Mouse (Mus musculus) CH12.LX (cell line): ENCODE data around the gene Mid1. TPM values are rescaled to one million over a fixed set of nuclear protein-coding genes. Genes with fewer than 3 reads are reported as not detected.

Experiments used
- DNase-seq: peaks from one replicate; pipeline ENCODE4 v3.0.0-alpha.2; 2013; ENCODE audit errors: extremely low read depth
- H3K27ac ChIP-seq: 2 replicates; pipeline ENCODE4 v1.5.1; 2012; ENCODE audit warnings: low read depth, mild to moderate bottlenecking, control low read depth, moderate library complexity; ENCODE audit not compliant: insufficient read depth
- H3K27me3 ChIP-seq: replicated peaks from 2 replicates; pipeline ENCODE3; 2012; ENCODE audit warnings: inconsistent platforms
- H3K36me3 ChIP-seq, 2 experiments: replicated peaks in 1 of 2; 2 replicates each; pipeline versions ENCODE3 to v1.6.1; 2012; ENCODE audit warnings: inconsistent platforms in 1 of 2, low read length in 1 of 2, mild to moderate bottlenecking in 1 of 2, mixed read lengths in 1 of 2, moderate library complexity in 1 of 2; ENCODE audit not compliant: control insufficient read depth in 1 of 2, insufficient read depth in 1 of 2
- H3K4me1 ChIP-seq, 2 experiments: 2 replicates each; pipeline ENCODE4 v1.6.1; 2012; ENCODE audit warnings: inconsistent platforms in 1 of 2, moderate library complexity in 1 of 2; ENCODE audit not compliant: insufficient read depth in 2 of 2, control insufficient read depth in 1 of 2
- H3K4me2 ChIP-seq: 2 replicates; pipeline ENCODE4 v1.6.1; 2012; ENCODE audit warnings: low read depth, mild to moderate bottlenecking, control low read depth; ENCODE audit not compliant: poor library complexity, insufficient read depth, severe bottlenecking
- H3K4me3 ChIP-seq, 3 experiments: fragments of 150-350 bp in 1 of 3; sonication (generic) in 1 of 3; replicated peaks in 1 of 3; 2 replicates each; pipeline versions ENCODE3 to v1.5.1; 2011 to 2012; ENCODE audit warnings: low read depth in 2 of 3, low read length in 2 of 3, mild to moderate bottlenecking in 2 of 3, moderate library complexity in 2 of 3, control low read depth in 1 of 3, improper control_type of control experiment in 1 of 3, inconsistent platforms in 1 of 3, mixed read lengths in 1 of 3; ENCODE audit not compliant: poor library complexity in 1 of 3
- H3K79me2 ChIP-seq: replicated peaks from 2 replicates; pipeline ENCODE4 v1.6.1; 2012; ENCODE audit warnings: mild to moderate bottlenecking, moderate library complexity; ENCODE audit not compliant: control insufficient read depth, poor library complexity, insufficient read depth, severe bottlenecking; ENCODE audit errors: extremely low read depth
- H3K9ac ChIP-seq: 2 replicates; pipeline ENCODE4 v1.6.1; 2012; ENCODE audit warnings: low read depth, mild to moderate bottlenecking, control low read depth, moderate library complexity; ENCODE audit not compliant: insufficient read depth
- H3K9me3 ChIP-seq: replicated peaks from 2 replicates; pipeline ENCODE3; 2012; ENCODE audit warnings: low read length, inconsistent platforms, mixed read lengths
- BHLHE40 ChIP-seq: IDR thresholded peaks from 2 replicates; pipeline ENCODE4 v1.6.1; 2011; ENCODE audit warnings: mild to moderate bottlenecking, low read depth, low read length, improper control_type of control experiment
- CHD1 ChIP-seq: IDR thresholded peaks from 2 replicates; pipeline ENCODE4 v1.6.1; 2012; ENCODE audit warnings: low read depth, low read length, improper control_type of control experiment, inconsistent platforms
- EP300 ChIP-seq: IDR thresholded peaks from 2 replicates; pipeline ENCODE4 v1.6.1; 2011; ENCODE audit warnings: low read length, improper control_type of control experiment
- ETS1 ChIP-seq: conservative IDR thresholded peaks from 2 replicates; pipeline ENCODE4 v1.6.1; 2012; ENCODE audit warnings: low read depth, mild to moderate bottlenecking, inconsistent platforms, low read length, improper control_type of control experiment, moderate library complexity
- GABPA ChIP-seq: IDR thresholded peaks from 2 replicates; pipeline ENCODE4 v1.6.1; 2012; ENCODE audit warnings: low read depth, low read length, improper control_type of control experiment, inconsistent platforms; ENCODE audit not compliant: insufficient replicate concordance
- JUN ChIP-seq: IDR thresholded peaks from 2 replicates; pipeline ENCODE4 v1.6.1; 2011; ENCODE audit warnings: low read depth, mild to moderate bottlenecking, low read length, improper control_type of control experiment, moderate library complexity; ENCODE audit not compliant: insufficient read depth
- JUND ChIP-seq: conservative IDR thresholded peaks from 2 replicates; pipeline ENCODE4 v1.6.1; 2011; ENCODE audit warnings: low read depth, low read length, improper control_type of control experiment
- KAT2A ChIP-seq: IDR thresholded peaks from 2 replicates; pipeline ENCODE4 v1.6.1; 2012; ENCODE audit warnings: low read length, improper control_type of control experiment, inconsistent platforms; ENCODE audit not compliant: insufficient replicate concordance
- MAFK ChIP-seq: IDR thresholded peaks from 2 replicates; pipeline ENCODE4 v1.6.1; 2011; ENCODE audit warnings: low read length, improper control_type of control experiment; ENCODE audit not compliant: insufficient replicate concordance
- MAX ChIP-seq: IDR thresholded peaks from 2 replicates; pipeline ENCODE4 v1.6.1; 2011; ENCODE audit warnings: low read length, improper control_type of control experiment
- MAZ ChIP-seq: IDR thresholded peaks from 2 replicates; pipeline ENCODE4 v1.6.1; 2012; ENCODE audit warnings: low read depth, mild to moderate bottlenecking, inconsistent platforms, low read length, improper control_type of control experiment, moderate library complexity
- MEF2A ChIP-seq: IDR thresholded peaks from 2 replicates; pipeline ENCODE4 v1.6.1; 2014; ENCODE audit warnings: low read depth, mild to moderate bottlenecking, inconsistent platforms, low read length, improper control_type of control experiment, borderline replicate concordance
- NELFE ChIP-seq: IDR thresholded peaks from 2 replicates; pipeline ENCODE4 v1.6.1; 2011; ENCODE audit warnings: low read depth, low read length, improper control_type of control experiment
- NRF1 ChIP-seq: IDR thresholded peaks from 2 replicates; pipeline ENCODE4 v1.6.1; 2014; ENCODE audit warnings: low read depth, mild to moderate bottlenecking, inconsistent platforms, low read length, improper control_type of control experiment, moderate library complexity
- PAX5 ChIP-seq: IDR thresholded peaks from 2 replicates; pipeline ENCODE4 v1.6.1; 2012; ENCODE audit warnings: low read length, inconsistent platforms, mixed read lengths
- RCOR1 ChIP-seq: conservative IDR thresholded peaks from 2 replicates; pipeline ENCODE4 v1.6.1; 2012; ENCODE audit warnings: low read depth, mild to moderate bottlenecking, inconsistent platforms, low read length, improper control_type of control experiment
- SIN3A ChIP-seq: IDR thresholded peaks from 2 replicates; pipeline ENCODE4 v1.6.1; 2012; ENCODE audit warnings: low read length, improper control_type of control experiment, inconsistent platforms
- SMC3 ChIP-seq: IDR thresholded peaks from 2 replicates; pipeline ENCODE4 v1.6.1; 2011; ENCODE audit warnings: low read depth, low read length, improper control_type of control experiment
- TCF12 ChIP-seq: IDR thresholded peaks from 2 replicates; pipeline ENCODE4 v1.6.1; 2014; ENCODE audit warnings: low read depth, mild to moderate bottlenecking, inconsistent platforms, low read length, improper control_type of control experiment
- UBTF ChIP-seq: IDR thresholded peaks from 2 replicates; pipeline ENCODE4 v1.6.1; 2012; ENCODE audit warnings: low read depth, mild to moderate bottlenecking, inconsistent platforms, low read length, improper control_type of control experiment, moderate library complexity
- USF1 ChIP-seq: IDR thresholded peaks from 2 replicates; pipeline ENCODE4 v1.6.1; 2014; ENCODE audit warnings: low read depth, mild to moderate bottlenecking, inconsistent platforms, low read length, improper control_type of control experiment
- USF2 ChIP-seq: conservative IDR thresholded peaks from 2 replicates; pipeline ENCODE4 v1.6.1; 2011; ENCODE audit warnings: low read depth, low read length, improper control_type of control experiment
- ZKSCAN1 ChIP-seq: IDR thresholded peaks from 2 replicates; pipeline ENCODE4 v1.6.1; 2012; ENCODE audit warnings: low read depth, inconsistent platforms, low read length, improper control_type of control experiment, borderline replicate concordance
- ZNF384 ChIP-seq: IDR thresholded peaks from 2 replicates; pipeline ENCODE4 v1.6.1; 2012; ENCODE audit warnings: low read depth, low read length, improper control_type of control experiment, inconsistent platforms
- dilution Hi-C: fragments of 300-500 bp; cut with MboI; formaldehyde crosslinking; loops from 2 replicates; pipeline ENCODE4 v1.14.3; 2020; ENCODE audit warnings: low sequenced_read_pairs; ENCODE audit not compliant: extremely low pct_unique_long_range_greater_than_20kb, extremely low pct_ligation_motif_present
- in situ Hi-C: fragments of 300-500 bp; cut with MboI; formaldehyde crosslinking; loops from 3 replicates; pipeline ENCODE4 v1.14.3; 2019; ENCODE audit warnings: low sequenced_read_pairs, low pct_ligation_motif_present, low pct_unique_long_range_greater_than_20kb, mixed read lengths
- polyA plus RNA-seq: library from polyadenylated mRNA; unstranded; fragments of >175 nt; gene quantifications from 2 replicates; pipeline ENCODE4 v1.2.1, GENCODE M21; 2012; ENCODE audit warnings: low read depth; ENCODE audit not compliant: insufficient read length
- total RNA-seq, 2 experiments: library from RNA; depleted of rRNA; stranded (reverse); fragments of 300-350 nt in 1 of 2; fragments of >200 nt in 1 of 2; gene quantifications; 2 replicates each; pipeline ENCODE4 v1.2.3; 2012 to 2014

Gene Mid1
- total and polyA plus RNA-seq, 3 experiments, result 3.3 to 15.0 (median 6.2) TPM

- no peak overlapping the region for H3K27ac ChIP-seq
- H3K4me2 ChIP-seq, result no peak overlapping the region
- TF ChIP-seq ZKSCAN1 (no peak), USF1 (no peak), MAFK (no peak), UBTF (no peak), EP300 (no peak), MAX (no peak), SMC3 (no peak), KAT2A (no peak), TCF12 (no peak), JUND (no peak), USF2 (no peak), MAZ (no peak), SIN3A (no peak), RCOR1 (no peak), NELFE (no peak), CHD1 (no peak), JUN (no peak), NRF1 (no peak), ZNF384 (no peak), ETS1 (no peak)
- no peaks in the 10 kb centered on the region for H3K9me3 ChIP-seq
- no peaks in the 10 kb centered on the region for H3K79me2 ChIP-seq
- no peak overlapping the region for H3K4me3 ChIP-seq
- DNase-seq, result no peak
- dilution Hi-C loops, result no loop called here
- no peaks in the 10 kb centered on the region for H3K36me3 ChIP-seq
- H3K9ac ChIP-seq, result no peak overlapping the region
- H3K4me1 ChIP-seq, result no peaks in the 10 kb centered on the region
- in situ Hi-C loops, result no loop called here
- no peaks in the 10 kb centered on the region for H3K27me3 ChIP-seq
These were observed 214.4 kb downstream of the Mid1 start for GRCm38 (mm10) chrX:169899227-169899950.

DNA sequence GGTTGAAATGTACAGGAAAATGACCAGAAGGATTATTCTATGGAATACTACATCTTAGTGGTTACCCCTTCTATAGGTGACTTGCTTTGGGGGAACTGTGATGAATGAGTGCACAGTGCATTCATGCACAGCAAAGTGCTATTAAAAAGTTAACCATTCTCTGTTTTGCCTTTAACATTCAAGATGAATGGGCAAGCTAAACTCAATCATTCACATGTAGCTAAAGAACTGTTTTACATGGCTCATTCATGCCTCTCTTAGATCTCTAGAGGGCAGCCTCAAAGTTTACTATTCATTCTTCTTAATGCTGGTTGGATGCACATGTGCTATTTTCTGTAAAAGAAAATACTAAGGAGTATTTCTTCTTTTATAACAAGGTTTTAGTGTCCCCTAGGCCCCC, 217.9 kb downstream of the Mid1 start:
- Histone ChIP-seq H3K27ac (no peak overlapping the region), H3K9ac (no peak overlapping the region), H3K27me3 (no peaks in the 10 kb centered on the region), H3K9me3 (no peaks in the 10 kb centered on the region), H3K36me3 (no peaks in the 10 kb centered on the region), H3K4me1 (no peaks in the 10 kb centered on the region), H3K4me2 (no peak overlapping the region), H3K4me3 (no peak overlapping the region), H3K79me2 (no peaks in the 10 kb centered on the region)
- DNase-seq, result no peak
- dilution Hi-C loops, result no loop called here
- TF ChIP-seq GABPA (no peak), USF2 (no peak), MAX (no peak), SIN3A (no peak), JUND (no peak), SMC3 (no peak), MAFK (no peak), TCF12 (no peak), MEF2A (no peak), BHLHE40 (no peak), PAX5 (no peak)
- in situ Hi-C loops, result no loop called here
